ENCODE assay signal across 1 mouse cellular context in the genomic region with DNA sequence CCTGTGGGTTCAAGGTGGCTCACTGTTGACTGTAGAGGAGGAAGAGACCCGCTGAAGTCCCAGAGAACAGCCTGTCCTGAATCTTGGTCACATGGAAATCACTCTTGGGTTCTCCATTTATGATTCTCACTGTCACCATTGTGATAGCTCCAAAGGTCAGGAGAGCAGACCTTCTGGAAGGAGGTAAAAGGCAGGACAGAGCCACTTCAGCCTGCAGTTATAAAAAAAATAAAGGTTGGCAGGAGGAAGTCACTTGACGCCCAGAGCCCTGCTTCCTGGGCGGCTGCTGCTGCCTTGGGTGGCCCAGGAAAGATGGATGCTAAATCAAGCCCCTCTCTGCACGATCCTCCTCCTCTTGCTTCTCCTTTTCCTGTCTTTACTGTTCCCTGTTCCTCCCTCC.
TF ChIP-seq lines count a peak whose summit lies in the region.

No protein-coding gene starts in this region.

TF ChIP-seq in MEL, 35 proteins besides CTCF, POLR2A, EP300 and RAD21 (continued from another document):
- TF ChIP-seq ZNF384 (IDR thresholded peaks at IDR 0.05; ENCODE audit: low read depth, low read length) (peak; percentile 14; the same call in 1 of the 2 replicates), E2F4 (IDR thresholded peaks at IDR 0.05; ENCODE audit: borderline replicate concordance, low read depth, low read length) (no peak), MXI1 (IDR thresholded peaks at IDR 0.05; ENCODE audit: low read depth, low read length) (no peak)
